Mouse (Mus musculus): Measurements from ENCODE around the gene Dyrk3. TPM values are rescaled to one million over a fixed set of nuclear protein-coding genes. Genes with fewer than 3 reads are reported as not detected.

The Dyrk3 gene
- polyA plus RNA-seq, 1 experiment: 4.6 TPM

- H3K4me1 ChIP-seq (ENCODE audit: control insufficient read depth, insufficient read depth, insufficient read length): peaks cover 18% of the 10 kb centered on the region
- no peaks in the 10 kb centered on the region for H3K27me3 ChIP-seq (ENCODE audit: control insufficient read depth, insufficient read depth, low read length)
- H3K36me3 ChIP-seq (ENCODE audit: control insufficient read depth, insufficient read depth, low read length): no peaks in the 10 kb centered on the region
- H3K27ac ChIP-seq (ENCODE audit: insufficient read depth, low read length): peak overlapping the region; percentile 81; the same call in 1 of the 2 replicates
- 0 out of 2 replicates have a peak overlapping the region, but pooled peaks have one; percentile 85 for H3K4me3 ChIP-seq (ENCODE audit: extremely low read depth, insufficient read depth, insufficient read length)
- 71% methylated on average over 11 of the region's 11 CpGs for whole genome bisulfite sequencing
- no peak for TF ChIP-seq CTCF (IDR thresholded peaks at IDR 0.05; ENCODE audit: extremely low read depth, insufficient read depth, insufficient read length, insufficient replicate concordance)
- TF ChIP-seq POLR2A (IDR thresholded peaks at IDR 0.05; ENCODE audit: low read depth, low read length): no peak
- no peak for DNase-seq (ENCODE audit: low read depth in 1 of 2, low spot score in 2 of 2)
Observed at GRCm38 (mm10) chr1:131139102-131140095, 1.3 kb upstream of the Dyrk3 start.

DNA sequence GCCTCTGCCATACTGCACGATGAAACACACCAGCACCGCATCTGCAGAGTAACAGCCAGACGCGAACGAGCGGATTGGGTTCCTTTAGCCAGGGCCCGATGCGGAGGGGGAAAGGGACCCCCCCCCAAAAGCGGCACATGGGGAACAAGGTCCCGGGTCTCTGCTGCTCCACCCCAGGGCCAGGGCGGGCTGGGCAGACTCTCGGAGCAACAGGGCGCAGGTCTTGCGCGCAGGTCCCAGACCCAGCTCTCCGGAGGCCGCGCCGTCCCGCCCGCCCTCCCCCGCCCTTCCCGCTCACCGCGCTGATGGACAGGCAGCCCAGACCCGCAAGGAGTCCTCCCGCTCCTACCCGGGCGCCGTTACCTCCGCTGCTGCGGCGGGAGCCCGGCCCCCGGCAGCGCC, 422 bp downstream of the Dyrk3 start:
- Histone ChIP-seq H3K36me3 (ENCODE audit: control insufficient read depth, insufficient read depth, low read length) (no peaks in the 10 kb centered on the region), H3K27ac (ENCODE audit: insufficient read depth, low read length) (no peak overlapping the region), H3K4me1 (ENCODE audit: control insufficient read depth, insufficient read depth, insufficient read length) (peaks cover 18% of the 10 kb centered on the region), H3K27me3 (ENCODE audit: control insufficient read depth, insufficient read depth, low read length) (no peaks in the 10 kb centered on the region), H3K4me3 (ENCODE audit: extremely low read depth, insufficient read depth, insufficient read length) (peak overlapping the region; percentile 85)
- DNase-seq (ENCODE audit: low read depth in 1 of 2, low spot score in 2 of 2): peak in 1 of 2 experiments; percentile 17
- under 1% methylated on average over 36 of the region's 36 CpGs for WGBS
- no peak for TF ChIP-seq POLR2A (IDR thresholded peaks at IDR 0.05; ENCODE audit: low read depth, low read length)
- TF ChIP-seq CTCF (IDR thresholded peaks at IDR 0.05; ENCODE audit: extremely low read depth, insufficient read depth, insufficient read length, insufficient replicate concordance): no peak

- TF ChIP-seq CTCF (IDR thresholded peaks at IDR 0.05; ENCODE audit: extremely low read depth, insufficient read depth, insufficient read length, insufficient replicate concordance): no peak
- no peak for TF ChIP-seq POLR2A (IDR thresholded peaks at IDR 0.05; ENCODE audit: low read depth, low read length)
Observed at GRCm38 (mm10) chr1:131137111-131137510, 1.0 kb downstream of the Dyrk3 start.

DNA sequence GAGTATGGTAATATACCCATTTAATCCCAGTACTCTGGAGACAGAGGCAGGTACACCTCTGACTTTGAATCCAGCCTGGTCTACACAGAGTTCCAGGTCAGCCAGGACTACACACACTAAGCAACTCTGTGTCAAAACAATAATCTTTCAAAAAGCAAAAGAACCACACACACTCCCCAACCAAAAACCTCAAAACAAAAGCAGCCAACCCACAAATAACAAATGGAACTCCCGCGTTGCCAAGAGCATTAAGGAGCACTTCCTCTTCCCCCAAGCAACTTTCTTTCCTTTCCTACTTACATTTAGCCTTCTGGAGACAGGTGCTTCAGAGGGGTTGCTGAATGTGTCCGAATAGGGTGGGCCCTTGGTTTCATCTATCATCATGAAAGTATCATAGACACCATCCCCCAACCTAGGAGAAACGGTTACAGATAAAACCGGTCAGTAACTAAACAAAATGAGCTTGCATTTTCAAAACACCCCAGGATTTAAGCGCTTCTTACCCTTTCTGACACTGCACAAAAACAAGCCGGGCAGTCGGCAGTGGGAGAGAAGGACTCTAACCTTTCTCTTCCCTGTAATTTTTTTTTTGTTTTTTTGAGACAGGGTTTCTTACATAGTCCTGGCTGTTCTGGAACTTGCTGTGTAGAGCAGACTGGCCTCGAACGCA, 2.0 kb downstream of the Dyrk3 start:
- 22% methylated on average over 10 of the region's 10 CpGs for WGBS
- peaks cover 10% of the 10 kb centered on the region for H3K4me1 ChIP-seq (ENCODE audit: control insufficient read depth, insufficient read depth, insufficient read length)
- TF ChIP-seq POLR2A (IDR thresholded peaks at IDR 0.05; ENCODE audit: low read depth, low read length): no peak
- TF ChIP-seq CTCF (IDR thresholded peaks at IDR 0.05; ENCODE audit: extremely low read depth, insufficient read depth, insufficient read length, insufficient replicate concordance): no peak
- DNase-seq (ENCODE audit: low read depth in 1 of 2, low spot score in 2 of 2): no peak
- H3K27me3 ChIP-seq (ENCODE audit: control insufficient read depth, insufficient read depth, low read length): no peaks in the 10 kb centered on the region
- no peaks in the 10 kb centered on the region for H3K36me3 ChIP-seq (ENCODE audit: control insufficient read depth, insufficient read depth, low read length)
- H3K4me3 ChIP-seq (ENCODE audit: extremely low read depth, insufficient read depth, insufficient read length): no peak overlapping the region
- no peak overlapping the region for H3K27ac ChIP-seq (ENCODE audit: insufficient read depth, low read length)

More at GRCm38 (mm10) chr1:131137111-131137510, 1.0 kb downstream of the Dyrk3 start:
- Histone ChIP-seq H3K4me3 (ENCODE audit: extremely low read depth, insufficient read depth, insufficient read length) (no peak overlapping the region), H3K27me3 (ENCODE audit: control insufficient read depth, insufficient read depth, low read length) (no peaks in the 10 kb centered on the region), H3K36me3 (ENCODE audit: control insufficient read depth, insufficient read depth, low read length) (no peaks in the 10 kb centered on the region), H3K4me1 (ENCODE audit: control insufficient read depth, insufficient read depth, insufficient read length) (peaks cover 18% of the 10 kb centered on the region), H3K27ac (ENCODE audit: insufficient read depth, low read length) (no peak overlapping the region)
- no peak for DNase-seq (ENCODE audit: low read depth in 1 of 2, low spot score in 2 of 2)
- WGBS: 34% methylated on average over 5 of the region's 5 CpGs

- Histone ChIP-seq H3K4me1 (ENCODE audit: control insufficient read depth, insufficient read depth, insufficient read length) (peaks cover 9% of the 10 kb centered on the region), H3K27ac (ENCODE audit: insufficient read depth, low read length) (peak overlapping the region; percentile 37; the same call in 1 of the 2 replicates), H3K4me3 (ENCODE audit: extremely low read depth, insufficient read depth, insufficient read length) (no peak overlapping the region), H3K27me3 (ENCODE audit: control insufficient read depth, insufficient read depth, low read length) (no peaks in the 10 kb centered on the region), H3K36me3 (ENCODE audit: control insufficient read depth, insufficient read depth, low read length) (no peaks in the 10 kb centered on the region)
- no peak for TF ChIP-seq CTCF (IDR thresholded peaks at IDR 0.05; ENCODE audit: extremely low read depth, insufficient read depth, insufficient read length, insufficient replicate concordance)
- no peak for TF ChIP-seq POLR2A (IDR thresholded peaks at IDR 0.05; ENCODE audit: low read depth, low read length)
- DNase-seq (ENCODE audit: low read depth in 1 of 2, low spot score in 2 of 2): peak in 1 of 2 experiments; percentile 63
- WGBS: 23% methylated on average over 8 of the region's 8 CpGs
Observed at GRCm38 (mm10) chr1:131134942-131135522, 3.1 kb downstream of the Dyrk3 start.

DNA sequence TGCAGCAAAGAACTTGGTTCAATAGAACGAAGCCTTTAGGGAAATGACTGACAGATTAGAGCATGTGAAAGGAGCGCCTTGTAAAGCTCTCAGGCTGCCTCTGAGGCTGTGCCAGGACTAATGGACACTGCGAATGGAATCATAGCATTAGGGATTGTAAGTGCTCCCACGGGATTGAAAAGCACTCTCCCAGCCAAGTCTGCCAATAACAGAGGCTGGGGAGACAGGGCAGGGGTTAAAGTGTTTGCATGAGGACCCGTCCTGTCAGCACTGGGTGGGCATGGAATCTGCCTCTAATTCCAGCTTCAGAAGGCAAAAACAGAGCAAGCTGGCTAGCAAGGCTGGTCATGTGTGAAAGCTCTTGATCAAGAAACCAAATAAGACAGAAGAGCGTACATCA, 3.9 kb downstream of the Dyrk3 start:
- DNase-seq (ENCODE audit: low read depth in 1 of 2, low spot score in 2 of 2): no peak
- WGBS: 86% methylated on average over 6 of the region's 6 CpGs
- no peak for TF ChIP-seq POLR2A (IDR thresholded peaks at IDR 0.05; ENCODE audit: low read depth, low read length)
- TF ChIP-seq CTCF (IDR thresholded peaks at IDR 0.05; ENCODE audit: extremely low read depth, insufficient read depth, insufficient read length, insufficient replicate concordance): no peak
- Histone ChIP-seq H3K4me3 (ENCODE audit: extremely low read depth, insufficient read depth, insufficient read length) (no peak overlapping the region), H3K27me3 (ENCODE audit: control insufficient read depth, insufficient read depth, low read length) (no peaks in the 10 kb centered on the region), H3K36me3 (ENCODE audit: control insufficient read depth, insufficient read depth, low read length) (no peaks in the 10 kb centered on the region), H3K27ac (ENCODE audit: insufficient read depth, low read length) (no peak overlapping the region), H3K4me1 (ENCODE audit: control insufficient read depth, insufficient read depth, insufficient read length) (peaks cover 9% of the 10 kb centered on the region)

Measured in spleen, adult 2 months (tissue).